Mouse (Mus musculus) intestine, embryonic 15.5 days (tissue): ENCODE data around the gene Plpp7. TPM values are rescaled to one million over a fixed set of nuclear protein-coding genes. Genes with fewer than 3 reads are reported as not detected.

Source experiments
- ATAC-seq: fragments of 200-750 bp; cut with Nextera tagmentation; 2 replicates; pipeline ENCODE4 v1.8.0; 2017; ENCODE audit warnings: moderate TSS enrichment, moderate library complexity
- H3K27ac ChIP-seq: fragments of 300-500 bp; sonication (generic); 2 replicates; pipeline ENCODE4 v1.5.1; 2015; ENCODE audit warnings: mild to moderate bottlenecking, inconsistent platforms
- H3K27me3 ChIP-seq: fragments of 300-500 bp; sonication (generic); replicated peaks from 2 replicates; pipeline ENCODE4 v1.6.1; 2015; ENCODE audit warnings: inconsistent platforms
- H3K36me3 ChIP-seq: fragments of 300-500 bp; sonication (generic); 2 replicates; pipeline ENCODE4 v1.6.1; 2015; ENCODE audit warnings: inconsistent platforms
- H3K4me1 ChIP-seq: fragments of 300-500 bp; sonication (generic); replicated peaks from 2 replicates; pipeline ENCODE4 v1.6.1; 2015; ENCODE audit warnings: inconsistent platforms
- H3K4me2 ChIP-seq: fragments of 300-500 bp; sonication (generic); replicated peaks from 2 replicates; pipeline ENCODE4 v1.6.1; 2015; ENCODE audit warnings: mild to moderate bottlenecking, inconsistent platforms
- H3K4me3 ChIP-seq: fragments of 300-500 bp; sonication (generic); replicated peaks from 2 replicates; pipeline ENCODE4 v1.5.1; 2015; ENCODE audit warnings: inconsistent platforms
- H3K9ac ChIP-seq: fragments of 300-500 bp; sonication (generic); 2 replicates; pipeline ENCODE4 v1.6.1; 2015; ENCODE audit warnings: inconsistent platforms
- H3K9me3 ChIP-seq: fragments of 300-500 bp; sonication (generic); 2 replicates; pipeline ENCODE4 v1.6.1; 2016; ENCODE audit warnings: inconsistent platforms
- WGBS: fragments of 180-500 bp; shearing (Covaris S2); methylation state at CpG from one replicate; pipeline ENCODE4 v1.1.7; 2015; 5-methylcytosine and 5-hydroxymethylcytosine counted together
- polyA plus RNA-seq: library from polyadenylated mRNA; unstranded; fragments of >200 nt; fragmentation: Nextera tagmentation; extraction: Ambion mirVana; gene quantifications from 2 replicates; pipeline ENCODE4 v1.2.1, GENCODE M21; 2015

Plpp7 gene
- polyA plus RNA-seq, 1 experiment from 2014 or later, result 4.3 TPM

DNA sequence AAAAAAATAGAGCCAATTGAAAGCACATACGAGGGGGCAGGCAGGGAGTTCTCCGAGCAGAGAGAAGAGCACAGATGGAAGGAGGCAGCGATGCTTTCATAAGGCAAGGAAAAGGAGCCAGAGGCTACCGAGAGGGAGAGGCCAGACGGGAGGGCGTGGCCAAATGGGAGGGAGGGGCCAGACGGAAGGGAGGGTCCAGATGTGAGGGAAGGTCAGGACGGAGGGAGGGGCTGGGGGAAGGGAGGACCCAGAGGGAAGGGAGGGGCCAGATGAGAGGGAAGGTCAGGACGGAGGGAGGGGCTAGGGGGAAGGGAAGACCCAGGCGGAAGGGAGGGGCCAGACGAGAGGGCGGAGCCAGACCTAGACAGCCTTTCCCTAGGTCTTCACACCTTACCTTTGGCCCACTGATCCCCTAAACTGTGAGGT is 37.3 kb downstream of the Plpp7 start:
- H3K36me3 ChIP-seq, result no peaks in the 10 kb centered on the region
- 11% methylated on average over 12 of the region's 12 CpGs for WGBS
- H3K27me3 ChIP-seq, result no peaks in the 10 kb centered on the region
- H3K4me2 ChIP-seq, result peak overlapping the region; percentile 40; the same call in 1 of the 2 replicates
- H3K4me1 ChIP-seq, result peaks cover 15% of the 10 kb centered on the region
- peak; percentile 19 for ATAC-seq
- H3K4me3 ChIP-seq, result no peak overlapping the region
- no peak overlapping the region for H3K9ac ChIP-seq
- H3K27ac ChIP-seq, result no peak overlapping the region
- H3K9me3 ChIP-seq, result no peaks in the 10 kb centered on the region

GRCm38 (mm10) chr2:32134039-32134438 is 38.7 kb downstream of the Plpp7 start:
- ATAC-seq, result peak; percentile 23
- no peaks in the 10 kb centered on the region for H3K36me3 ChIP-seq

DNA sequence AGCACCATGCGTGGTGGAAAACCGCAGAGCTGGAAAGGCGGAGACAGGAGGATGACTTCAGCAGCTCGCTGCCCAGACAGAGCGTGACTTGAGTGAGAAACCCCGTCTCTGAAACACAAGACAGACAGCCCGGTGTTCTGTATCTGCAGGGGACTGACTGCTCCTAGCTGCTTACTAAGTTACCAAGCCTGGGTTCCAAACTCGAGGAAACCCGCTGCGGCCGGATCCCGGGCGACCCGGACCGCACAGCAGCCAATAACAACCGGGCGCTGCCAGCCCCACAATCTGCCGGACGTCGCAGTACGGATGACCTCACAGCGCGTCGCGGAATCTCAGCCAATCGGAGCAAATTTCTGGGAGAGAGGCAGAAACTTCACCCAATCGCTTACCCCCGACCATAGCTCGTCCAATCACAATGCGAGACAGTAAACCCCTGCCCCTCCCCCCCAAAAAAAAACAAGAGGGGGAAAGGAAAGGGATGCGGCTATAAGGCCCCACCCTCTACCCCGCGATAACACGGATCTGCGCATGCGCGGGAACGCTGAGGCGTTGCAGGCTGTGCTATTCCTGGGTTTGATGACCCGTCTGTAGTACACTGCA is 42.4 kb downstream of the Plpp7 start:
- H3K9me3 ChIP-seq, result no peaks in the 10 kb centered on the region
- H3K4me2 ChIP-seq, result peak overlapping the region; percentile 87
- WGBS, result under 1% methylated on average over 40 of the region's 40 CpGs
- no peaks in the 10 kb centered on the region for H3K36me3 ChIP-seq
- no peaks in the 10 kb centered on the region for H3K4me1 ChIP-seq
- no peaks in the 10 kb centered on the region for H3K27me3 ChIP-seq
- ATAC-seq, result peak; percentile 96
- peak overlapping the region; percentile 77 for H3K9ac ChIP-seq
- peak overlapping the region; percentile 63 for H3K4me3 ChIP-seq
- H3K27ac ChIP-seq, result peak overlapping the region; percentile 87

More at GRCm38 (mm10) chr2:32134039-32134438, 38.7 kb downstream of the Plpp7 start:
- no peaks in the 10 kb centered on the region for H3K27me3 ChIP-seq
- no peak overlapping the region for H3K27ac ChIP-seq
- H3K4me1 ChIP-seq, result peaks cover 8% of the 10 kb centered on the region
- H3K4me3 ChIP-seq, result no peak overlapping the region
- H3K4me2 ChIP-seq, result no peak overlapping the region
- H3K9me3 ChIP-seq, result no peaks in the 10 kb centered on the region
- WGBS, result 8% methylated on average over 2 of the region's 2 CpGs
- H3K9ac ChIP-seq, result no peak overlapping the region

- Histone ChIP-seq H3K9me3 (no peaks in the 10 kb centered on the region), H3K9ac (no peak overlapping the region), H3K27me3 (no peaks in the 10 kb centered on the region), H3K4me2 (no peak overlapping the region), H3K36me3 (no peaks in the 10 kb centered on the region), H3K4me3 (no peak overlapping the region), H3K4me1 (no peaks in the 10 kb centered on the region), H3K27ac (no peak overlapping the region)
- 77% methylated on average over 5 of the region's 5 CpGs for WGBS
- ATAC-seq, result no peak
Measured at GRCm38 (mm10) chr2:32139377-32139776, 44.0 kb downstream of the Plpp7 start.

- Histone ChIP-seq H3K36me3 (no peaks in the 10 kb centered on the region), H3K9me3 (no peaks in the 10 kb centered on the region), H3K9ac (no peak overlapping the region), H3K27ac (no peak overlapping the region), H3K4me2 (no peak overlapping the region), H3K27me3 (no peaks in the 10 kb centered on the region), H3K4me1 (no peaks in the 10 kb centered on the region), H3K4me3 (no peak overlapping the region)
- ATAC-seq, result no peak
- WGBS, result 51% methylated on average over 4 of the region's 4 CpGs
Measured at GRCm38 (mm10) chr2:32140498-32140934, 45.2 kb downstream of the Plpp7 start.

DNA sequence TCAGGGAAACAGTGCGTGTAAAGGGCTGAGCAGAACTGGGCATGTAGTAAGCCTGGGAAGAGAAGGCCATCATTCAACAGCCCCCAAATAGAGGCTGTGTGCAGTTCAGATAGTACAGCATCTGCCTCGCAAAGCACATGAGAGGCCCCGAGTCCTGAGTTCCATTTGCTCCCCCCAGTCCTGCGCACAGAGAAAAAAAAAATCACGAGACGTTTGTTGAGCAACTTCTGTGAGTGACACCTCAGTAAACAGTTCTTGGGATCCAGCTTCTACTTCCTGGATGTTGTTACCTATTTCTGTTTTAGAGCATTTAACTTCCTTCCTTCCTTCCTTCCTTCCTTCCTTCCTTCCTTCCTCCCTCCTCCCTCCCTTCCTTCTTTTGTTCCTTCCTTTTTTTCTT is 46.3 kb downstream of the Plpp7 start:
- Histone ChIP-seq H3K27me3 (no peaks in the 10 kb centered on the region), H3K36me3 (no peaks in the 10 kb centered on the region), H3K27ac (no peak overlapping the region), H3K4me2 (no peak overlapping the region), H3K4me3 (no peak overlapping the region), H3K9me3 (no peaks in the 10 kb centered on the region), H3K9ac (no peak overlapping the region), H3K4me1 (no peaks in the 10 kb centered on the region)
- ATAC-seq, result no peak
- WGBS, result 64% methylated on average over 6 of the region's 6 CpGs

GRCm38 (mm10) chr2:32142368-32142767 is 47.0 kb downstream of the Plpp7 start:
- Histone ChIP-seq H3K27ac (no peak overlapping the region), H3K27me3 (no peaks in the 10 kb centered on the region), H3K36me3 (no peaks in the 10 kb centered on the region), H3K9ac (no peak overlapping the region), H3K4me2 (no peak overlapping the region), H3K9me3 (no peaks in the 10 kb centered on the region), H3K4me3 (no peak overlapping the region), H3K4me1 (no peaks in the 10 kb centered on the region)
- no peak for ATAC-seq
- 61% methylated on average over 6 of the region's 6 CpGs for WGBS

- H3K4me3 ChIP-seq, result no peak overlapping the region
- ATAC-seq, result no peak
- WGBS, result 88% methylated on average over 5 of the region's 5 CpGs
- H3K4me1 ChIP-seq, result no peaks in the 10 kb centered on the region
- H3K9me3 ChIP-seq, result no peaks in the 10 kb centered on the region
- no peak overlapping the region for H3K27ac ChIP-seq
- no peaks in the 10 kb centered on the region for H3K27me3 ChIP-seq
- H3K9ac ChIP-seq, result no peak overlapping the region
- H3K4me2 ChIP-seq, result no peak overlapping the region
- no peaks in the 10 kb centered on the region for H3K36me3 ChIP-seq
Measured at GRCm38 (mm10) chr2:32144633-32145032, 49.3 kb downstream of the Plpp7 start.

GRCm38 (mm10) chr2:32146617-32147162 is 51.4 kb downstream of the Plpp7 start:
- Histone ChIP-seq H3K27me3 (no peaks in the 10 kb centered on the region), H3K4me1 (no peaks in the 10 kb centered on the region; the same call in 1 of the 2 replicates), H3K36me3 (no peaks in the 10 kb centered on the region), H3K9me3 (no peaks in the 10 kb centered on the region), H3K4me2 (no peak overlapping the region), H3K4me3 (no peak overlapping the region), H3K9ac (no peak overlapping the region), H3K27ac (no peak overlapping the region)
- WGBS, result 76% methylated on average over 5 of the region's 5 CpGs
- no peak for ATAC-seq

DNA sequence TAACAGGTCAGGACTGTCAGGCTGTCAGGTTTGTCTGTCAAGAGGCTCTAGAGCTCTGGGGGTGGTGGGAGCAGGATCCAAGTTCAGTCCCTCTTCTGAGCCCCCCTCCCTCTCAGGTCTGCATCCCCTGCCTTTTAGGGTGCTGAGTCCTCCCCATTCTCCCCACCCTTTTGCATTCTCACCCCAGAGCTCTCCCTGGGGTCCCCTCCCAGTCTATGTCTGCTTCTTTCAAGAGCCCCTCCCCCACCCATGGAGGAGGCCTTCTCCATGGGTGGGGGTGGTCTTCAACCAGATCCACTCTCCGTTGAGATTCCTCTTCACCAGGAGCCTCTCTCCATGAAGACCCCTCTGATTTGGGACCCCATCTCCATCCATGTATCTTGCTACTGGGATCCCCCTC is 54.8 kb downstream of the Plpp7 start:
- H3K27me3 ChIP-seq, result no peaks in the 10 kb centered on the region
- WGBS, result 29% methylated on average over 1 of the region's 1 CpGs
- H3K9ac ChIP-seq, result peak overlapping the region; percentile 97; the same call in 1 of the 2 replicates
- no peak overlapping the region for H3K4me3 ChIP-seq
- no peak overlapping the region for H3K27ac ChIP-seq
- ATAC-seq, result no peak
- H3K9me3 ChIP-seq, result no peaks in the 10 kb centered on the region
- H3K4me2 ChIP-seq, result peak overlapping the region; percentile 90
- peaks cover 27% of the 10 kb centered on the region for H3K4me1 ChIP-seq
- H3K36me3 ChIP-seq, result no peaks in the 10 kb centered on the region

- peak overlapping the region; percentile 98 for H3K27ac ChIP-seq
- H3K4me3 ChIP-seq, result peak overlapping the region; percentile 88
- peak overlapping the region; percentile 97 for H3K9ac ChIP-seq
- H3K4me1 ChIP-seq, result peaks cover 31% of the 10 kb centered on the region
- no peak; the same call in 1 of the 2 replicates for ATAC-seq
- no peaks in the 10 kb centered on the region for H3K9me3 ChIP-seq
- no peaks in the 10 kb centered on the region for H3K27me3 ChIP-seq
- WGBS, result 9% methylated on average over 7 of the region's 7 CpGs
- no peaks in the 10 kb centered on the region for H3K36me3 ChIP-seq
- H3K4me2 ChIP-seq, result peak overlapping the region; percentile 90
Measured at GRCm38 (mm10) chr2:32150562-32150923, 55.2 kb downstream of the Plpp7 start.

GRCm38 (mm10) chr2:32150924-32151659 is 55.8 kb downstream of the Plpp7 start, which contains the start of gene Prrc2b:
TSS of gene Prrc2b (plus strand) at chr2:32151082.
- Histone ChIP-seq H3K4me3 (peak within 1 kb of the TSS; percentile 88), H3K9me3 (no peaks in the 10 kb centered on the region), H3K36me3 (no peaks in the 10 kb centered on the region), H3K4me2 (peak within 1 kb of the TSS; percentile 90), H3K27me3 (no peaks in the 10 kb centered on the region), H3K9ac (peak within 1 kb of the TSS; percentile 97), H3K4me1 (peaks cover 36% of the 10 kb centered on the region), H3K27ac (peak within 1 kb of the TSS; percentile 98)
- under 1% methylated on average over 92 of the region's 117 CpGs for WGBS
- ATAC-seq, result peak; percentile 79
